Mouse (Mus musculus): ENCODE results near the gene Etl4. TPM values are rescaled to one million over a fixed set of nuclear protein-coding genes. Genes with fewer than 3 reads are reported as not detected.

Etl4 gene
- total and polyA plus RNA-seq, 3 experiments = not detected

- no peaks in the 10 kb centered on the region for H3K79me2 ChIP-seq (ENCODE audit: control insufficient read depth, insufficient read depth, low read length, poor library complexity)
- TF ChIP-seq ZNF384 (IDR thresholded peaks at IDR 0.05; ENCODE audit: low read depth, low read length) (no peak), CHD2 (IDR thresholded peaks at IDR 0.05; ENCODE audit: low read length) (no peak), TCF12 (IDR thresholded peaks at IDR 0.05; ENCODE audit: low read depth, low read length) (no peak), USF1 (IDR thresholded peaks at IDR 0.05; ENCODE audit: low read depth, low read length) (no peak), HCFC1 (IDR thresholded peaks at IDR 0.05; ENCODE audit: low read depth, low read length) (no peak), ZKSCAN1 (IDR thresholded peaks at IDR 0.05; ENCODE audit: low read depth, low read length) (no peak), MAX (IDR thresholded peaks at IDR 0.05; ENCODE audit: low read length) (no peak), MAZ (IDR thresholded peaks at IDR 0.05; ENCODE audit: low read depth, low read length) (no peak), MYC (IDR thresholded peaks at IDR 0.05; ENCODE audit: low read depth, low read length) (no peak), E2F4 (IDR thresholded peaks at IDR 0.05; ENCODE audit: borderline replicate concordance, low read depth, low read length) (no peak), POLR2AphosphoS5 (IDR thresholded peaks at IDR 0.05; ENCODE audit: borderline replicate concordance, low read depth, low read length) (no peak), POLR2AphosphoS2 (IDR thresholded peaks at IDR 0.05; ENCODE audit: low read length) (no peak)
- DNase-seq (ENCODE audit: low read depth, low spot score) = no peak
- no peaks in the 10 kb centered on the region for H3K4me1 ChIP-seq (ENCODE audit: control insufficient read depth in 1 of 2, insufficient read depth in 2 of 2, low read length in 2 of 2)
- H3K27me3 ChIP-seq (ENCODE audit: control insufficient read depth in 1 of 2, insufficient read depth in 2 of 2, low read length in 2 of 2) = no peaks in the 10 kb centered on the region
- no peak overlapping the region for H3K9ac ChIP-seq (ENCODE audit: control insufficient read depth, low read depth, low read length, poor library complexity, severe bottlenecking)
- H3K9me3 ChIP-seq (replicated peaks; ENCODE audit: insufficient read depth, low read length) = no peaks in the 10 kb centered on the region
- no peak overlapping the region for H3K27ac ChIP-seq (ENCODE audit: control insufficient read depth, low read depth, low read length)
- no peak overlapping the region for H3K4me3 ChIP-seq (ENCODE audit: control insufficient read depth in 1 of 2, insufficient read depth in 1 of 2, low read depth in 2 of 2, low read length in 2 of 2)
- H3K36me3 ChIP-seq (ENCODE audit: control insufficient read depth in 1 of 2, insufficient read depth in 2 of 2, low read length in 2 of 2) = no peaks in the 10 kb centered on the region
These were observed 392.9 kb downstream of the Etl4 start for GRCm38 (mm10) chr2:20302517-20302916.

DNA sequence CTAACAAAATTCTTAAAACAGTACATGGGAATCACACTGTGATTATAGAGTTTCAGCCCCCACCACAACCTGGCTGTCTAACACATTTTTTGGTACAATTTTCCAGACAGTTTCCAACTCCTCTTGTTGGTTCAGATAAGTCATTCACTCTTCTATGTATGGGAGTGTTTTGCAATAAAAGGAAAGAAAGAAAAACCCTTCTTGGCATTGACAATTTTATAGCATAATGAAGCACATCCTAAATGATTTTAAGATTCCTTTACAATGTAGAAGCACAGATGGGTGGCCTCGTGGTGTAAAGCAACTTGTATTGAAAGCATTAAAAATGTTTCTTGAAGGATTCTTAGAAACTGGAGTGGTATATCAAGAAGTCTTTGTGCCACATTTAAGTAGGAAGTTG, 415.4 kb downstream of the Etl4 start:
- Histone ChIP-seq H3K9ac (ENCODE audit: control insufficient read depth, low read depth, low read length, poor library complexity, severe bottlenecking) (no peak overlapping the region), H3K4me3 (ENCODE audit: control insufficient read depth in 1 of 2, insufficient read depth in 1 of 2, low read depth in 2 of 2, low read length in 2 of 2) (no peak overlapping the region), H3K27ac (ENCODE audit: control insufficient read depth, low read depth, low read length) (no peak overlapping the region), H3K79me2 (ENCODE audit: control insufficient read depth, insufficient read depth, low read length, poor library complexity) (no peaks in the 10 kb centered on the region), H3K9me3 (replicated peaks; ENCODE audit: insufficient read depth, low read length) (no peaks in the 10 kb centered on the region), H3K36me3 (ENCODE audit: control insufficient read depth in 1 of 2, insufficient read depth in 2 of 2, low read length in 2 of 2) (no peaks in the 10 kb centered on the region), H3K4me1 (ENCODE audit: control insufficient read depth in 1 of 2, insufficient read depth in 2 of 2, low read length in 2 of 2) (no peaks in the 10 kb centered on the region), H3K27me3 (ENCODE audit: control insufficient read depth in 1 of 2, insufficient read depth in 2 of 2, low read length in 2 of 2) (no peaks in the 10 kb centered on the region)
- no peak for TF ChIP-seq MAZ (IDR thresholded peaks at IDR 0.05; ENCODE audit: low read depth, low read length)
- TF ChIP-seq JUND (IDR thresholded peaks at IDR 0.05; ENCODE audit: low read depth, low read length) = no peak
- TF ChIP-seq ETS1 (IDR thresholded peaks at IDR 0.05; ENCODE audit: low read depth, low read length) = no peak
- no peak for TF ChIP-seq CTCF (IDR thresholded peaks at IDR 0.05 in 2 of 3, conservative IDR thresholded peaks at IDR 0.05 in 1 of 3; ENCODE audit: control insufficient read depth in 1 of 3, insufficient read depth in 1 of 3, low read depth in 2 of 3, low read length in 3 of 3, poor library complexity in 1 of 3, severe bottlenecking in 1 of 3)
- no peak for TF ChIP-seq BHLHE40 (IDR thresholded peaks at IDR 0.05; ENCODE audit: borderline replicate concordance, low read depth, low read length)
- TF ChIP-seq CHD1 (IDR thresholded peaks at IDR 0.05; ENCODE audit: low read depth, low read length) = no peak
- no peak for DNase-seq (ENCODE audit: low read depth, low spot score)
